Mouse (Mus musculus): ENCODE measurements around the gene Hsdl1.

Hsdl1 gene

DNA sequence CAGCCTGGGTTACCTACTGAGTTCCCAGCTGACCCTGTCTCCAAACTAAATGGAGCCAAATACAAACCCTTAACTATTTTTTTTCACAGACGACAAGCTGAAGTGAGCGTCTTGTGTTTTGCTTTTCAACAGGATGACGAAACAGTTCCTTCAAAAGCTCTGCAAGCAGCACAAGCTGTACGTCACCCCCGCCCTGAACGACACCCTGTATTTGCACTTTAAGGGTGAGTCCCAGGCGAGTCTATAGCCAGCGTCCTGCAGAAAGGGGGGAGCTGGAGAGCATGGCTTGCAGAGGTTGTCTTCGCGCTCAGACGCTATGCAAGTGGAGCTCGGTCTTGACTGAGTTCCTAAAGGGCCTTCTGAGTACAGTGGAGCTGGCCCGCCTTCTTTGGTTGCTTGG lies 4.1 kb upstream of the Hsdl1 start:
- no peak for DNase-seq (ENCODE audit: low spot score in 2 of 2)

DNA sequence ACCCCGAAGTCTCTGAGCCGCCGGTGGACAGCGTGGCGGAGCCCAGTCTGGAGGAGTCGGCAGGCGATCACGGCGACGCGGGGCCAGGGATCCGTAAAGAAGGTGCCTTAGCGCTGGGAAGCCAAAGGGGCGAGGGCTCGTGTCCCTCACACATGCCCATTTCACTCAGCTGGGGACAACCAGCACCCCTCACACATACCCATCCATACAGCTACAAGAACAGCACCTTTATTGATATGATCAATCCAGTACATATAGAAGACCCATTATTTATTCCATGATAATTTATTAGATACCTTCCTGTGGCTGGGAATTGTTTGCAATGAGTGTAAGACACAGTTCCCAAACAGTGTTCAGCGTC lies 363 bp upstream of the Hsdl1 start:
- no peak for DNase-seq (ENCODE audit: low spot score in 2 of 2)

DNA sequence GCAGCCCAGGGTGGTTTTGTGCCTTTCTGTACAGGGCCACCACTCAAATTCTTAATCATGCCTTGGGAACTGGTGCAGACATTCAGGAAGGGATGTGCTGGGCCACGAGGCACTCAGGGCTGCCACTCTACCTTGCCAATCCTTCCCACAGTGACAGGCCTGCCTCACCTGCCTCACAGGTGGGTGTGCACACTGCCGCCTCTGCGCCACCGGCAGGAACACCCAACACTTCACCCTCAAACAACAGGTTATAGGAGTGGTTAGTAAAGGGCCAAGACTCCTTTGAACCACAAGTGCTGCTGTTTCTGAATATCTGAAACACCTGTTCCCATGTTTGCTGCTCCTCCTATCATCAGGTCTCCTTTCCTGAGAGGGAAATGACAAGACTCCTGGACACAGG lies 2.6 kb downstream of the Hsdl1 start:
- DNase-seq (ENCODE audit: low spot score in 2 of 2), result no peak

DNA sequence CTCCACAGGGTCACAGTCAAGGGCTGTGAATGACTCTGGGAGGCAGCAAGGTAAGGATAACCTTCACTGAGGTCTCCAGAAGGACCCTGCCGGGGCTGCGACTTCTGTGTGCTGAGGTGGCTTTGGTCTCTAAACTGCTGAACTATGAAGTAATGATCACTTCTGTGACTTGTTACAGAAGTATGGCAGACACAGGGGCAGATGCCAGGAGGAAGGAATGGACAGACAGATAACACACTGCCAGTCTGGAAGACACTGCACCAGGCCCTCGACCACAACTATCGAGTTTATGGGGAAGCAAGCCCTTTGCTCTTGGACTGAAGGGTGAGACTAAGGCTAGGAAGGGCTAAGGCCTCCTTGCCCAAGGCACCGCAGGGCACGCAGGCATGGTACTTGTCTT lies 3.8 kb downstream of the Hsdl1 start:
- DNase-seq (ENCODE audit: low spot score in 2 of 2), result no peak

DNA sequence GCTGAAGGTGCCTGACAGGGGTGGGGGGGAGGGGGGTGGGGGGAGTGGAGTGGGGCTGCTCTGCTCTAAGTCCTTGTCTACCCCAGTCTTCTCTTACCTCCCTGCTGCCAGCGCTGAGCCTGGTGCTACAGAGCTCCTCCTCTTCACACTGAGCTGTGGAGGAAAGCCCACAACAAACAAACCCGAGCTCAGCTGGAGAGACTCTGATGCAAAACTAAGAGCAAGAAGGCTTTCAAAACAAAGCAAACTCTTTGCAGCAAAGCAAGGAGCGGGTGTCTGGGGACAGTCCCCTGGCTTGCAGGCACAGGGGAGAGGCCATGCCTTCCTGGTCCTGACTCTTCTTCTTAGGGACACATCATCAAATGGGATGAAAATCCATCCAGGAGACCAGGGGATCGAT lies 5.1 kb downstream of the Hsdl1 start:
- DNase-seq (ENCODE audit: low spot score in 2 of 2), result no peak

DNA sequence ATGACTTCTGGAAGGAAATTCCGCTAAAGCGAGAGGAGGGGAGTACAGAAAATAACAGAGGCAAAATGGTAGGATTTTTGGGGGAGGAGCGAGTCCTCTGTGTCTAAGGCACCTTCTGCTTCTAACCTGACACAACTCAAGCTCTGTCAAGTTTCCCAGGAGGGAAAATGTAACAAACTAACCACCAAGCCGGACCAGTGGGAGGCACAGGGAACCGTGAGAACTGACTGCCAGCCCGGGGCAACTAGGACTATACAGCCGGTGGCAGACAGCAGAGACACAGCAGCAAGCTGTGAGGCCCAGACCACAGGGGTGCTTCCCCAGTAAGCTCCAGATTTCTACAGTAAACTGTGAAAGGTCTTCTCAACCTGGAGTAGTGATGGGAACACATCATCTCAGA lies 6.0 kb downstream of the Hsdl1 start:
- no peak for DNase-seq (ENCODE audit: low spot score in 2 of 2)

DNA sequence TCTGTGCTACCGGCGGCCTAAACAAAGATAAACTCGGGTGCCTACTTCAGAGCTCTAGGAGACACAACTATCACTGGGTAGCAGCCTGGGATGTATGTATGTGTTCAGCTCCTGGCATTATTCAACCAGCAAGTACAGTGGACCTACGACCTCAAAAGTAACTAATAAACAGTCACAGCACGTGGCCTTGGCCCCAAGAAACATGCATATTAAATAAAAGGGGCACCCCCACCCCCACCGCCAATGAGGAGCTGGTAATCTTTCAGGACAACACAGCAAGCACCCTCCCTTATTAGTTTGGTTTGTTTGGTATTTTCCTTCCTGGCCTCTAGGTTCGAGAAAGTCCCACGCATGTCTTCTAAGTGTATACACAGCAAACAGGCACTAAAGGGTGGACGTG lies 6.7 kb downstream of the Hsdl1 start:
- no peak for DNase-seq (ENCODE audit: low spot score in 2 of 2)

GRCm38 (mm10) chr8:119566367-119566766 lies 8.6 kb downstream of the Hsdl1 start:
- DNase-seq (ENCODE audit: low spot score in 2 of 2), result no peak

- DNase-seq (ENCODE audit: low spot score in 2 of 2), result no peak
These were observed 11.1 kb downstream of the Hsdl1 start for GRCm38 (mm10) chr8:119563849-119564251.

DNA sequence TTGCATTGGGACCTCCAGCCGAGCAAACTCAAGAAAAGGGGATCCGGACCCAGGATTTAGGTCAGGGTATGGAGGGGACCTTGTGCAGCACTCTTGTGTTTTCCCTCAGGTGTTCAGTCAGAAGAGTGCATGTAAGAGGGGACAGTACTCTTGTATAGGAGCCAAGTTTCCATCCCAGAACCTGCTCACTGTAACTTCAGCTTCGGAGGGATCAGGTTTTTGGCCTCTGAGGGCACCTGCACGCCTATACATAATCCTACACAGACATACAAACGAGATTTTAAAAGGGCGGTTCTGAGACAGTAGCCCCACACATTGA lies 15.6 kb downstream of the Hsdl1 start:
- no peak for DNase-seq (ENCODE audit: low spot score in 2 of 2)

- peak; percentile 95 to 98 for DNase-seq (ENCODE audit: low spot score in 2 of 2)
These were observed 16.2 kb downstream of the Hsdl1 start, which contains the start of gene Mbtps1 for GRCm38 (mm10) chr8:119558603-119559401. TSS of gene Mbtps1 (minus strand) at chr8:119558735.

- peak in 1 of 2 experiments; percentile 66 for DNase-seq (ENCODE audit: low spot score in 2 of 2)
These were observed 17.0 kb downstream of the Hsdl1 start for GRCm38 (mm10) chr8:119557821-119558602.

GRCm38 (mm10) chr8:119557132-119557531 lies 17.9 kb downstream of the Hsdl1 start:
- DNase-seq (ENCODE audit: low spot score in 2 of 2), result no peak

GRCm38 (mm10) chr8:119555861-119556260 lies 19.1 kb downstream of the Hsdl1 start:
- no peak for DNase-seq (ENCODE audit: low spot score in 2 of 2)

DNA sequence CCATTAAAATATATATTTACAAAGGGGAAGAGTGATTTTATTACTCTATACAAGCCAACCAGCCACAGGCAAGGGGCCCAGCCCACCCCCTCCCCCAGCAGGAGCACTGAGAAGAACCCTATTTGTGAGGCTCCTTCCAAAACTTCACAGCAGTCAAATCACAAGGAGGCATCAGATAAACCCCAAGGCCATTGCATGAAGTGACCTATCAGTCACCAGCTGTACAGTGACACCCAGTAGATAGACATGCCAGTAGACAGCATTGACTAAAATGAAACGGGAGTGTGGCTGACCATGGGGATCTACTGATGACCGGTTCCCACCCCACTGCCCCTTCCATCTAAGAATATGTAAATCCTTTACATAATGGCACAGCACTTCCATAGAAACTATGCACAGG lies 22.0 kb downstream of the Hsdl1 start:
- DNase-seq (ENCODE audit: low spot score in 2 of 2), result no peak

DNA sequence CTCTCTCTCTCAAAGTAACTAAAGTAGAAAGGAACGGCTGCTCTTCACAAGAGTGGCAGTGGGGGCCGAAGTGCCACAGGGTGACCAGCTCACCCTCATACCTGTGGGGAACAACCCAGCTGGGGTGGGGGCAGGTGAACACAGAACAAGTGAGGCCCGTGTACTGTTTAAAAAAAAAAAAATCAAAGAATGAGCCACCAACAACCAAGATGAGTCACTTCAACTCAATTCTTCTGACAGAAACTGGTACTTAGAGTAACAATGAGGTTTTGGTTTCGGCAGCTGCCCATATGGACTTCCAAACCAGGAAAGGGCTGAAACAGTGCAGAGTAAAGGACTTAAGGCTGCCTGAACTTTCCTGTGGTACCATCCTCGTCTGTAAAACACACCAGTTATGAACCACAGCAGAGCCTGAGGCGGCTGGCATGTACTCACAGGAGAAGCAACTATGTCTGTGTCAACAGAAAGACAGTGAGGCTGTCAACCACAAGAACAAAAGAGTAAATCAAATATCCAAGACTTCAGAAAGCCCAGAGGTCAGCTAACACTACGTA lies 26.3 kb downstream of the Hsdl1 start:
- DNase-seq (ENCODE audit: low spot score in 2 of 2), result no peak

- DNase-seq (ENCODE audit: low spot score in 2 of 2), result no peak
These were observed 27.8 kb downstream of the Hsdl1 start for GRCm38 (mm10) chr8:119547019-119547691.

GRCm38 (mm10) chr8:119545791-119546190 lies 29.2 kb downstream of the Hsdl1 start:
- DNase-seq (ENCODE audit: low spot score in 2 of 2), result no peak

- DNase-seq (ENCODE audit: low spot score in 2 of 2), result no peak
These were observed 29.8 kb downstream of the Hsdl1 start for GRCm38 (mm10) chr8:119545180-119545579.

- DNase-seq (ENCODE audit: low spot score in 2 of 2), result no peak
These were observed 30.4 kb downstream of the Hsdl1 start for GRCm38 (mm10) chr8:119544606-119545005.

DNA sequence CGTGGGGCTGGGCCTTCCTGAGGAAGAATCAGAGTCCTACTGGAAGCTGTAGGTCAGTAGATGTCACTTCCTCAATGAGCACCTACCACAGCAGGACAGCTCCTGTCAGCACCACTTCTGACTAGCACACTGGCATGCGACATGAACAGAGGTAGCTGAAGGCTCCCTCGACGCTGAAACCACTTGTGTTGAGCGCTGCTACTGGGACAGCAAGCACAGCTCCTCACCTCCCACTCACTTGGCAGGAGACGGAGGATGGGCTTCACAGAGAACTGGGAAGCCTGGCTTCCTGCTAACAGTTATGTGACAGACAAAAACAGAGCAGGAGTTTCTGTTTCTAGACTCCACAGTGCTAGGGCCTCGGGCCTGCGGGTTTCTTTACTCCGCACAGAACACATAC lies 43.0 kb downstream of the Hsdl1 start:
- peak; percentile 78 to 81 for DNase-seq (ENCODE audit: low spot score in 2 of 2)

DNA sequence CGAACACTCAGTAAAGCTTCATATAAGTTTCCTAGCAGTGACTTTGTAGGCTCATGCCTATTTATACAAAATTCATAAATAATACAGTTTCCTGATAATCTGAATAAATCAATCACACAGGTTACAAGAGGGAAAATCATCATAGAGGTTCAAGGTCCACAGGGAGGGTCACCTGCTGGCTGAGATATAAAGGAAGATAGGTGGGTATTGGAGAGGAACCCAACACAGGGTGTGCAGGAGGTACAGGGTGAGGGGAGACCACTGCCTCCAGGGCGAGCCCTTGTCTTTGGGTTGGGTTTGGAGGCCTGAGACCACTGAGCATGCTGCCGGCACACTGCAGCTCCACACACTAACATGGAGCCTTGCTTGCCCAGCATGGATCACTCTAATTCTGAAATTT lies 43.6 kb downstream of the Hsdl1 start:
- DNase-seq (ENCODE audit: low spot score in 2 of 2), result no peak
